Mouse (Mus musculus): ENCODE data around the gene Akap5.

DNA sequence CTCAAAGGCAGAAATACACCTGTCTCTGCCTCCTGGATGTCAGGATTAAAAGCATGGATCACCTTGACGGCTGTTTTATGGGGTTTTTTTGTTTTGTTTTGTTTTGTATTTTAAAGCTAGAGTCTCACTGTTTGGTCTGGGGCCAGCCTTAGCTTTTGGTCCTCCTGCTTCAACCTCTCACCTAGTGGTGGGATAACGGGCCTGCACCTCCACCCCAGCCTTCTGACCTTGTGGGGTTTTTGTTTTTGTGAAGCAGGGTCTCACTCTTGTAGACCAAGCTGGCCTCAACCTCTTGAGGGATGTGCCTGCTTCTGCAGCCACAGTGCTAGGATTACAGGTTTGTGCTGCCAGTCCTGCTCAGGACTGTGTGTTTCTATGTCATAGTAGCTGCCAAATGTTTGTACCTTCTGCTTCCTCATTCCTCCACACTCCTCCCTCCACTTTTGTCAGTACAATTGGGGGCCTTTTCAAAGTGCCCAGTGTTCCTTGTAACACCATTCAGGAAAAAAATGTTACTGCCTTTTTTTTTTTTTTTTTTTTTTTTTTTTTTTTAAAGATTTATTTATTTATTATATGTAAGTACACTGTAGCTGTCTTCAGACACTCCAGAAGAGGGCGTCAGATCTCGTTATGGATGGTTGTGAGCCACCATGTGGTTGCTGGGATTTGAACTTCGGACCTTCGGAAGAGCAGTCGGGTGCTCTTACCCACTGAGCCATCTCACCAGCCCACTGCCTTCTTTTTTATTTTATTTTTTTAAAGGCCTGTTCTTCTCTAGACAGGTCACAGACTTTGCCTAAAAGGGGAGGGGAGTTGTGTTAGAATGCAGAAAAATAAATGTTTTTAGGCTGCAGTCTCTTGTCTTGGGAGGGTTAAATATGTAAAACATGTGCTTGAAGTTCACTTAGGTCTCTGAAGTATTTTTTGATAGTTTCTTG, 48.5 kb downstream of the Akap5 start:
- TF ChIP-seq POLR2A (IDR thresholded peaks at IDR 0.05; ENCODE audit: extremely low read depth, insufficient read depth, low read length): no peak
- no peak for TF ChIP-seq CTCF (IDR thresholded peaks at IDR 0.05; ENCODE audit: extremely low read depth, insufficient read depth, low read length)
